Mouse (Mus musculus): ENCODE data around the gene Copb1. TPM values are rescaled to one million over a fixed set of nuclear protein-coding genes. Genes with fewer than 3 reads are reported as not detected.

Copb1 gene
- total and polyA plus RNA-seq, 3 experiments = 50.1 to 405 (median 61.3) TPM

- TF ChIP-seq HCFC1 (IDR thresholded peaks at IDR 0.05; ENCODE audit: low read depth, low read length) = peak; percentile 95
- no peak for TF ChIP-seq POLR2AphosphoS5 (IDR thresholded peaks at IDR 0.05; ENCODE audit: borderline replicate concordance, low read depth, low read length)
- 0 out of 2 replicates have a peak, but pooled peaks have one; percentile 42 for TF ChIP-seq ETS1 (IDR thresholded peaks at IDR 0.05; ENCODE audit: low read depth, low read length)
These were observed 21.7 kb upstream of the Copb1 start, which contains the start of gene Psma1 (continued) for GRCm38 (mm10) chr7:114276005-114276752.

GRCm38 (mm10) chr7:114275372-114276004 is 21.0 kb upstream of the Copb1 start:
- Histone ChIP-seq H3K4me3 (ENCODE audit: control insufficient read depth in 1 of 2, insufficient read depth in 1 of 2, low read depth in 2 of 2, low read length in 2 of 2) (peak overlapping the region; percentile 64 to 85), H3K79me2 (ENCODE audit: control insufficient read depth, insufficient read depth, low read length, poor library complexity) (peaks cover 15% of the 10 kb centered on the region), H3K9me3 (replicated peaks; ENCODE audit: insufficient read depth, low read length) (no peaks in the 10 kb centered on the region), H3K4me1 (ENCODE audit: control insufficient read depth in 1 of 2, insufficient read depth in 2 of 2, low read length in 2 of 2) (peaks cover 0 to 10% of the 10 kb centered on the region in 2 experiments; a peak in 3 of 4 replicates), H3K36me3 (ENCODE audit: control insufficient read depth in 1 of 2, insufficient read depth in 2 of 2, low read length in 2 of 2) (peaks cover 19 to 20% of the 10 kb centered on the region in 2 experiments), H3K27ac (ENCODE audit: control insufficient read depth, low read depth, low read length) (peak overlapping the region; percentile 72), H3K27me3 (ENCODE audit: control insufficient read depth in 1 of 2, insufficient read depth in 2 of 2, low read length in 2 of 2) (no peaks in the 10 kb centered on the region), H3K9ac (ENCODE audit: control insufficient read depth, low read depth, low read length, poor library complexity, severe bottlenecking) (peak overlapping the region; percentile 86)
- DNase-seq (ENCODE audit: low read depth, low spot score) = peak; percentile 78
- 0 out of 2 replicates have a peak, but pooled peaks have one; percentile 39 for TF ChIP-seq MAX (IDR thresholded peaks at IDR 0.05; ENCODE audit: low read length)
- peak; percentile 33; the same call in 1 of the 2 replicates for TF ChIP-seq MYC (IDR thresholded peaks at IDR 0.05; ENCODE audit: low read depth, low read length)
- peak; percentile 86; the same call in 1 of the 2 replicates for TF ChIP-seq CHD1 (IDR thresholded peaks at IDR 0.05; ENCODE audit: low read depth, low read length)
- TF ChIP-seq EP300 (IDR thresholded peaks at IDR 0.05; ENCODE audit: low read depth in 1 of 2, low read length in 2 of 2) = no peak
- no peak for TF ChIP-seq TAL1 (IDR thresholded peaks at IDR 0.05; ENCODE audit: low read length)

- Histone ChIP-seq H3K9me3 (replicated peaks; ENCODE audit: insufficient read depth, low read length) (no peaks in the 10 kb centered on the region), H3K4me3 (ENCODE audit: control insufficient read depth in 1 of 2, insufficient read depth in 1 of 2, low read depth in 2 of 2, low read length in 2 of 2) (no peak overlapping the region), H3K9ac (ENCODE audit: control insufficient read depth, low read depth, low read length, poor library complexity, severe bottlenecking) (no peak overlapping the region), H3K27me3 (ENCODE audit: control insufficient read depth in 1 of 2, insufficient read depth in 2 of 2, low read length in 2 of 2) (no peaks in the 10 kb centered on the region), H3K79me2 (ENCODE audit: control insufficient read depth, insufficient read depth, low read length, poor library complexity) (no peaks in the 10 kb centered on the region), H3K27ac (ENCODE audit: control insufficient read depth, low read depth, low read length) (no peak overlapping the region), H3K36me3 (ENCODE audit: control insufficient read depth in 1 of 2, insufficient read depth in 2 of 2, low read length in 2 of 2) (peaks cover 1 to 68% of the 10 kb centered on the region in 2 experiments), H3K4me1 (ENCODE audit: control insufficient read depth in 1 of 2, insufficient read depth in 2 of 2, low read length in 2 of 2) (no peaks in the 10 kb centered on the region)
- TF ChIP-seq NRF1 (IDR thresholded peaks at IDR 0.05; ENCODE audit: insufficient read depth, low read depth, low read length, poor library complexity, severe bottlenecking) (no peak), ETS1 (IDR thresholded peaks at IDR 0.05; ENCODE audit: low read depth, low read length) (no peak), MAFK (IDR thresholded peaks at IDR 0.05; ENCODE audit: borderline replicate concordance, low read depth, low read length) (no peak), CTCF (IDR thresholded peaks at IDR 0.05 in 2 of 3, conservative IDR thresholded peaks at IDR 0.05 in 1 of 3; ENCODE audit: control insufficient read depth in 1 of 3, insufficient read depth in 1 of 3, low read depth in 2 of 3, low read length in 3 of 3, poor library complexity in 1 of 3, severe bottlenecking in 1 of 3) (no peak), TAL1 (IDR thresholded peaks at IDR 0.05; ENCODE audit: low read length) (no peak)
- no peak for DNase-seq (ENCODE audit: low read depth, low spot score)
These were observed 13.9 kb upstream of the Copb1 start for GRCm38 (mm10) chr7:114268446-114268845.
